Mouse (Mus musculus) spleen, embryonic (tissue): ENCODE data around the gene Mrm2.

Experiments
- CTCF ChIA-PET: fragments of 350-600 bp; sonication (Branson Sonifier 250); formaldehyde crosslinking; loops from one replicate; lab custom pipeline; 2022; lab: Charles Lee

The Mrm2 gene

DNA sequence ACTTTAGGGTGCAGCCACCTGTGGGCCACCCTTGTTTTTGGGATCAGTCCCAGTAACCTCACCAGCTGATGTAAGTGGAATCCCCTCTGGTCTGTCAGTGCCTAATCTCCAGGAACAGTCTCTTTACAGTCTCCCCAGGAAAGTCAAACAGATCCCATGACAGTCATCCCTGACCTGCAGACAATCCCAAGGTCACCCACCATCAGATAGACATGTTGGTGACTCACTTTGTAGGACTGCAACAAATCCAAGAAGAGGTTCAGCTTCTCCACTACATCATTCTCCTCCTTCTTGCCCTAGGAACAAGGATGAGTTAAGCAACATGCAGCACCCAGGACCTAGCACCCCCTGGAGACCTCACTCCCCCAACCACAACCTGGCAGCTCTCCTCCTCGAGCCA, 14.4 kb upstream of the Mrm2 start:
- CTCF ChIA-PET = no interaction called here

DNA sequence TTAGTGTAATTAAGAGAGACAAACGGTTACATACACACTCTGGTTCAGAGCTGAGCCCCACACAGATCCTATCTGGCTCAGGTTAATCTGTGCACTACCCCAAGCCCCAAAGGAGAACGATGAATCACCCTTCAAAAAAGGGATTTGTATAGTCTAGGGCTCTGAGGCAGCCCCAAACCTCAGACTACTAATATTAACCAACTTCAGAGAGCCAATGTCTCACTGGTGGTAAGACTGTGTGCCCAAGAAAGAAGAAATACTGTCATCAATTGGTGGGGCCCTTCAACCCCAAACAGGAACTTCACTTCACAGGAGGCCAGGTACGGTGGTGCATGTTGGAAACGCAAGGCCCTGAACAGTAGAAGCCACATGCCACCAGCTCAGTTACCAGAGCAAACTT, 13.5 kb upstream of the Mrm2 start:
- CTCF ChIA-PET = no interaction called here

DNA sequence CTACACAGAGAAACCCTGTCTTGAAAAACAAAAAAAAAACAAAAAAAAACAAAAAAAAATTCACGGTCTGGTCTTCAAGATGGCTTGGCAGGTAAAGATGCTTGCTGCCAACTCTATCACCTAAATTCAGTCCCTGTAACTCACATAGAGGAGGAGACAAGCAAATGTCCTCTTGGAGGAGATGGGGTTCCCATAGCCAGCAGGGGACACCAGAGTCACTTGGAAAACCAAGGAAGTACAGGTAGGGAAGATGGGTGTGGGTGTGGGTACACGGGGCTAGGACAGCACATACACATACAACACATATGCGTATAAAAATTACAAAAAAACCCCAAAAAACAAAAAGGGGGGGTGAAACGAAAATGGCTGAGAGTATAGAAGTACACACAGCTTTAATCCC, 11.2 kb upstream of the Mrm2 start:
- CTCF ChIA-PET = no interaction called here

DNA sequence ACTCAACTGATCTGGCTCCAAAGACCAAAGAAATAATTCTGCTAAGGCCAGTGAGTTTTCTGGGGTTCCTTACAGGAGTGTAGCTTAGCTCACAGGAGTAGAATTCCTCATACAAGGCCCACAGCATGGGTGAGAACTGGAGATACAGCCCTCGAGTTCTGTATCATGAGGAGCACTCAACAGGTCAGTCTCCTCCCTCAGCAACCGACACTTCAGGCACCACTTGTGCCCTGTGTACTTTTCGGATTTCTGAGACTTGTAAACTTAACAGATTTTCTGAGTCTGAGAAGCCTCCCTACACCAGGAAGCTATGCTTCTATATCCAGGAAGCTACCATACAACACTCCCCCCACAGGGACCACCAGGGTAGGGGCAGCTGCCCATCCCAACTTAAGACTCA, 8.1 kb upstream of the Mrm2 start:
- CTCF ChIA-PET = no interaction called here

DNA sequence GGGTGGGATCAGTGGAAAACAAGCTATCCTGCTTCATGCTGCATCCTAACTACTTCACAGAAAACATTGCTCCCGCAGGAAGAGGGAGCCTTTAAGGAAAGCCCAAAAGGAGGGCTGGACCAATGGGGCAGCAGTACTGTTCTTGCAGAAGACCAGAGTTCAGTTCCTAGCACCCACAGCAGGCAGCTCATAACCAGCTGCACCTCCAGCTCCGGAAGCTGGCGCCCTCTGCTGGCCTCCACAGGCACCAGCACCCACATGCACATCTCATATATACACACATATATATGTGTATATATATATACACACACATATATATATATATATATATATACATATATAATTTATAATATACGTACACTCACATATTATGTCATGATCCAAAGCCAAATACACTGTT, 7.1 kb upstream of the Mrm2 start:
- CTCF ChIA-PET = no interaction called here

DNA sequence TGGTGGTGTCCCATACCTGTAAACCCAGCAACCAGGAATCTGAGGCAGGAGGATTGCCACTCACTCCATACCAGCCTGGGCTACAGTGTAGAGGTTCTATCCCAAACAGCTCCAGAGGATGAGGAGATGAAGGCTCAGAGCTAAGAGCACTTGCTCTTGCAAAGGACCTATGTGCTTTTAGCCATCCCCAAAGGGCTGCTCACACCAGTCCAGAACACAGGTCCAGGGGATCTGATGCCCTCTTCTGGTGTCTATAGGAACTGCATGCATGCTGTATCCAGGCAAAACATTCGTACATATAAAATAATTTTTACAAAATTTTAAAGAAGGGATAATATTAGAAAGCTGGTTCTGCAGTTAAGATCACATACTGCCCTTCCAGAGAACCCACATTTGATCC, 5.0 kb upstream of the Mrm2 start:
- CTCF ChIA-PET = interaction anchor here (1.1 kb wide), 1 partner anchor 51 kb away, joined by 3 read pairs; no protein-coding TSS in a partner anchor

DNA sequence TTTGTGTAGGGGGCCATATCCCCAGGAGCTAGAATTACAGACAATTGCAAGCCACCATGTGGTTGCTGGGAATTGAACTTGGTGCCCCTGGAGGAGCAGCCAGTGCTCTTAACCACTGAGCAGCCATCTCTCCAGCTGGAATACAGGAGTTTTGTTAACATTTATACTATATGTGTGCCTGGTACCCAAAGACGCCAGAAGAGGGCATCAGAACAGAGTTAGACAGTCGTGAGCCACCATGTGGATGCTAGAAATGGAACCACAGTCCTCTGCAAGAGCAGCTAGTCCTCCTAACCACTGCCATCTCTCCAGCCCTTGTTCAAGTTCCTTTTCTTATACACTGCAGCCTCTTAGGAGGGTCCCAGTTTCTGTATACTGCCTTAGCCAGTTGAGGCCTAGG, 1.9 kb upstream of the Mrm2 start:
- CTCF ChIA-PET = interaction anchor here (0.5 kb wide), 1 partner anchor 87 kb away, joined by 3 read pairs; no protein-coding TSS in a partner anchor

DNA sequence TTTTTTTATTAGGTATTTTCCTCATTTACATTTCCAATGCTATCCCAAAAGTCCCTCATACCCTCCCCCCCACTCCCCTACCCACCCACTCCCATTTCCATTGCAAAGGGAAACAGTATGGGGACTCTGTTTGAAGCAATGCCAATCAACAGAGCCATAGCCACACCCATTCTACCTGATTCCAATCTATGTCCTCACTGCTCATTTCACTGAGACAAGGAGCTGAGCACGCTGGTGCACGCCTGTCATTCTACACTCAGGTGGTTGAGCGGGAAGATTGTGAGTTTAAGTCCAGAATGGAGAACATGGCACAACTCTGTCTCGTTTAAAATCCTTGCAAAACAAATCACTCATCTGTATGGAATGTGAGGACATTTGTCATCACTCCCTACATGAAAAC, 821 bp upstream of the Mrm2 start:
- CTCF ChIA-PET = interaction anchor here (0.5 to 0.9 kb wide), 3 partner anchors 50 to 494 kb away, joined by 3 to 5 read pairs (median 4); no protein-coding TSS in a partner anchor

DNA sequence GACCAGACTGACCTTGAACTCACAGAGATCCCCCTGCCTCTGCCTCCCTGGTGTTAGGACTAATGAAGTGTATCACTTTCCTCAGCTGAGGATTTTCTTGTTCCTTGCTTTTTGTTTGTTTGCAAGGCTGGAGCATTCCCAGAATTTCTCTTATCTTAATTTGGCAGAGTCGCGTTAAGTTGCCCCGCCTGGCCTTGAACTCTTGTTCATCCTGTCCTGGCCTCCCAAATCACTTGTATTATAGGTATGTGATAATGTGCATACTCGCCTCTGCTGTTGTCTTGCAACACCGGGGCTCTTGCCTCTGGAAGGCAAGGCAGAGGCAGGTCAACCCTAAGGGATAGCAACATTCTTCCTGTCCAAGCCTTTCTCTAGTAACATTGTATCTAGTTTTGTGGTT, 7.6 kb downstream of the Mrm2 start:
- CTCF ChIA-PET = no interaction called here

DNA sequence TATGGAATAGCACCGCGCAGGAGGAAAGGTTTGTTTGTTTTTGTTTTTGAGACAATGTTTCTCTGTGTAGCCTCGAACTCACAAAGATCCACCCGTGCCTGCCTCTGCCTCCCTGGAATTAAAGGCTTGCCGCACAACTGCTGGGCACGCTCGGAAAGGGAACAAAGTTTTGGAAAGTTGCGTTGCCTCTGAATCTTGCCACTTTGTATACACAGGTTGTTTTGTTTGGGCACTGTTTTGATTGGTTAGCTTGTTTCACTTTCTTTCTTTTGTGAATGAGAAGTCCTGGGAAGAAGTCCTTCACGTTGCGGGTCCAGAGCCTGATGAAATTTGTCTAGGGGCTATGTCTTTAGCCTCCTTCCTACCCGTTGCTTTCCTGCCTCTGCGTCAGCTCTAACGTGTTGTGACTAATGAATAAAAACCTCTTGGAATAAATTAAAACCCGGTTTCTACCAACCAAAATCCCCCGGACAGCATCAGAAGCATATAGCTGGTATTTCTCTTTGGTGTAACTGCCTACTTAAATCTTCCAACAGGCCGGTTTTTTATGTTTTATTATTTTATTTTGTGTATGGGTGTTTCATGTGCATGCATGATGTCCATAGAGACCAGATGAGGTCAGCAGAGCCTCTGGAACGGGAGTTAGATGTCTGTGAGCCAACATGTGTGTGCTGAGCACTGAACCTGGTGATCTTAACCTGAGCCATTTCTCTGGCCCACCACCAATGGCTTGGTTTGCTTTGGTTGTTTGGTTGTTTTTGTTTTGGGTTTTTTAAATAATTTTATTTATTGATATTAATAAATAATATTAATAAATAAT, 9.7 kb downstream of the Mrm2 start:
- CTCF ChIA-PET = no interaction called here

DNA sequence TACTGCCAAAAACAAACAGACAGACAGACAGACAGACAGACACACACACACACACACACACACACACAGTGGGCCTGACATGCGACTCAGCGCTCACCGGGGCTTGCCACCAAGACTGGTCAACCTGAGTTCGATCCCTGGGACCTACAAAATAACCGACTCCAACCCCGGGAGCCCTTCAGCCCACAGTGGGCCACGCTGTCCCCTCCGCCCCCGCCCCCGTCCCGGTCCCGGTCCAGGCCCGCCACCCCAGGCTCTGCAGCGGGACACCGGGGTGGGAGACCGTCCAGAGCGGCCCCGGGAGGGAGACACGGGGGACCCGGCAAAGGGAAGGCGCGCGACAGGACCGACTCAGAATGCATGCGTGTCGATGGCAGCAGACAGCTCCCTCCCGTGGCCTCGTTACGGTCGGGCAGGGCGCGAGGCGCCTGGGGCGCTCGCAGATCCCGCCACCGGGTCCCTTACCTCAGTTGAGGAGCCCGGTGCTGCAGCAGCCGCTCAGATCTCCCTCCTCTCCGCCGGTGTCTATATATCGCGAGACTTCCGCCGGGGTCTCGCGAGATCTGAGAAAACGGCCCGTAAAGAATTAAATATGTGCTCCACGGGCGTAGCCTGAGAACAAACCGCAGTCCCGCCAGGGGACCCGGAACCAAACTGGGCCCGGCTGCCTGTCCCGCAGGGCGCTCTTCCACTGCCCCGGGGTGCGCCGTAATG, 10.5 kb downstream of the Mrm2 start, which contains the start of the genes Mad1l1 and Nudt1:
TSS of gene Mad1l1 (minus strand) at position 511 of the 714 bp plus-strand sequence.
TSS of gene Nudt1 (plus strand) at position 615 of the 714 bp plus-strand sequence.
- CTCF ChIA-PET = no interaction called here

DNA sequence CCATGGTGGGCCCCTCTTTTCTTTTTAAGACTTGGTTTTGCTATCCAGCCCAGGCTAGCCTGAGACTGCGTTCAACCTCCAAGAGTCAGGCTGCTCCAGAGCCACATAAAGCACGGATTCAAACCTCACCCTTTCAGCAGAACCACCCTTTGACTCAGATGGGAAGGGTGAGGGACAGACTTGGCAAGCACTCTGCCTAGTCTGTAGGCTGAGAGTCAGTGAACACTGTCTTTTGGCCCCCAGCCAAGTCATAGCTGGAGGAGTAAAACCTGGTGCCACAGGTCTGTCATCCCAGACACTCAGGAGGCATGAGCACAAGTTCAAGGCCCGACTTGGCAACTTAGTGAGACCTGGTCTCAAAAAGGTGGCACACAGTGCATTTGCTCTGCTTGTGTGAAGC, 15.0 kb downstream of the Mrm2 start:
- CTCF ChIA-PET = interaction anchor here (0.6 kb wide), 1 partner anchor 18 kb away, joined by 4 read pairs; no protein-coding TSS in a partner anchor

DNA sequence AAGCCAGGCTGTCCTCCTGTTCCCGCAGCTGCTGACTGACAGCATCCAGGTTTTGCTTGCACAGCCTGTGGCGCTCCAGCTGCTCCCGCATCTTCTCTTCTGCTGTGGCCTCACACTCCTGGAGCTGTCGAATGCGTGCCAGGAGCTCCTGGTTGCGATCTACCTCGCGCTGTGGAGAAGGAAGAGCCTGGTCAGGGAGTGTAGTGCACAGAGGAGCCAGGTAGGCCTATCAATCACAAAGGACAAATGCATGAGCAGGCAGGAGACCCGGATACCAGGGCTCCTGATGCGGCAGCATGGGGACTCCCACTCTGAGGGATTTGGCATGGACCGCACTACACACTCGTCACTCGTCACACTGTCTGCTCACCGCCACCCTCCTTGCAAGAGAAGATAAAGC, 24.1 kb downstream of the Mrm2 start:
- CTCF ChIA-PET = no interaction called here

DNA sequence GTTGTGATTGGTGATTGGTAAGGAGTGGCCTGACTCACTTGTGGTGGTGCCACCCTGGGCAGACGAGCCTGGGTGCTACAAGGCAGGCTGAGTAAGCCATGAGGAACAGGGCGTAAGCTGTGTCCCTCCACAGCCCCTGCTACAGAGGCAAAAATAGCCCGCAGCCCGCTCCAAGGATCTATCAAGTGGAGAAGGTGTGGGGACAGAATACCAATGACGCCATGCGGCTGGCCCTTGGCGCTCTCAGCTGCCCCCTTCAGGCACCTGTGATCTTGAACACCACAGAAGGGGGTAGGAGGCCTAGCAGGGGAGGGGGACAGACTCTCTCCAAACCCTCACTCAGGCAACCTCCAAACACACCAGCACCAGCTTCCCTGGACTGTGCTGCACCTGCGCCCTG, 25.7 kb downstream of the Mrm2 start:
- CTCF ChIA-PET = no interaction called here

DNA sequence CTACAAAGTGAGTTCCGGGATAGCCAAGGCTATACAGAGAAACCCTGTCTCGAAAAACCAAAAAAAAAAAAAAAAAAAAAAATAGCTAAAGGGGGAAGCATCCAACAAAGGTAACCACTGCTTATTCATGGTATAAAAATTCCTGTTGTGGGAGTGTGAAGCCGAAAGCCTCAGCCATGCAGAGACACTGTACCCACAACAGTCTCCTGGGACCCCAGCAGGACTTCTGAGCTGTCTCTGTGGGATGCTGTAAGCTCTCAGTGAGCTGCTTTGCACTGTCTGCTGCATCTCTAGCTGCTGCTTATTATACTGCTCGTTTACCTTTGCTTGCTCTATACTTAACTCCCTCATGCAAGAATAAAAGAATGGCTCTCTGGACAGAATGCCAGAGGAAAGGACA, 33.4 kb downstream of the Mrm2 start:
- CTCF ChIA-PET = interaction anchor here (0.6 kb wide), 1 partner anchor 18 kb away, joined by 4 read pairs; no protein-coding TSS in a partner anchor

DNA sequence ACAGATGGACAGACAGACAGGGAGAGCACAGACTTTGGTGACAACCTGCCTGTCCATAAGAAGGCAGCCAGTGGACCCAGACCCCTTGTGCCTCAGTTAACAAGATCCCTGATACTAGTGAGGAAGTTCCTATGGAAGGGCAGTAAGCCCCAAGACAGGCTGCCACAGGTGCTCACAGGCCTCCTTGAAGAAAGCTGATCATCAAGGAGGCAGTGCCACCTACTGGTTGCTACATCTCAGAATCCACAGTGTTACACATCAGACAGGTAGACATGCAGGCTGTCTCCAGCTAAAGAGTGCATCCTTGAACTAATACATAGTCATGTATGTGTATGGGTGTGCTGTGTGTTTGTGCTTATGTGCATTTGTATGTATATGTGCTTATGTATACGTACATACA, 39.5 kb downstream of the Mrm2 start:
- CTCF ChIA-PET = interaction anchor here (0.7 kb wide), 1 partner anchor 456 kb away, joined by 3 read pairs; no protein-coding TSS in a partner anchor

DNA sequence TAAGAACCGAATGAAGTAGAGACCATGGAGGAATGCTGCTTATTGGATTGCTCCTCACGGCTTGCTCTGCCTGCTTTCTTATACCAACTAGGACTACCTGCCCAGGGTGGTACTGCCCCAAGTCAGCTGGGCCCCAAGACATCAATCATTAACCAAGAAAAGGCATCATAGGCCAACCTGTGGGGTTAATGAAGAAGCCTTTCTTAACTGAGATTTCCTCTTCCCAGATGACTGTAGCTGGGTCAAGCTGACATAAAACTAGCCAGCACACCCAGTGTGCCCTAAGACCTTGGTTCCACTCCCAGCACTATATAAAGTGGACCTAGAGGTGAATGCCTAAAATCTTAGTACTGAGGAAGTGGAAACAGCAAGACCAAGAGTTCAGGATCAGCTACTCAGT, 42.5 kb downstream of the Mrm2 start:
- CTCF ChIA-PET = no interaction called here

DNA sequence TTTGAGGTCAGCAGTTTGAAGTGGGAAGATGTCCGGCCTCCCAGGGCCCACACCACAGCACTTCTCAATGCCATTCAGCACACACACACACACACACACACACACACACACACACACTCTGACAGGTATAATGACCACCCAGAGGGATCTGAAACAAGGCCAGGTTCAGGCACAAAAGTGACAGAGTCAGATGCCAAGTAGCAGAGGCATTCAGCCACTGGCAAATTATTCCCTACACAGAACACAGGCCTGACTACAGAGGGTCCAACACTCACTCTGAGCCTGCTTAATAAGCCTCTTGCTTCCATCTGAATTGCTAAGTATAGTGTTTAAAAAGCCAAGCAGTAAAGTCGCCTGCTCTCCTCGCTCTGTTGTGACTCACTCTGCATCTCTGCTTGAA, 43.4 kb downstream of the Mrm2 start:
- CTCF ChIA-PET = no interaction called here

DNA sequence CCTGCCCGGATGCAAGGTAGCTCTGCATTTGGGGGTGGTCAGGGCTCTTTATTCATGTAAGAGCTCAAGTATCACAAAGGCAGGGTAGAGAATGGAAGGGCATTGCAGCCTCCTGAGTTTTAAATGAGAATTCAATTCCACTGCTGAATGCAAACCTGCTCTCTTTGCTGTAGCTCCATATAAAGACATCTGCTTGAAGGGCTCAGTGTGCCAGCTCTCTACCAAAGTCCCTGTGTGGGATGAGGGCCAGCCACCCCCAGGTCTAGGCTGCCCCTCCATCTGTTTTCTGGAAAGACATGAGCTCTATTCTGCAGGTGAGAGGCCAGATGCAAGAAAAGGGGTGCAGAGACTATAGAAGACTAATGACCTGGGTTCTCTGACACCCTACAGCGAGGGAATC, 46.9 kb downstream of the Mrm2 start:
- CTCF ChIA-PET = no interaction called here

DNA sequence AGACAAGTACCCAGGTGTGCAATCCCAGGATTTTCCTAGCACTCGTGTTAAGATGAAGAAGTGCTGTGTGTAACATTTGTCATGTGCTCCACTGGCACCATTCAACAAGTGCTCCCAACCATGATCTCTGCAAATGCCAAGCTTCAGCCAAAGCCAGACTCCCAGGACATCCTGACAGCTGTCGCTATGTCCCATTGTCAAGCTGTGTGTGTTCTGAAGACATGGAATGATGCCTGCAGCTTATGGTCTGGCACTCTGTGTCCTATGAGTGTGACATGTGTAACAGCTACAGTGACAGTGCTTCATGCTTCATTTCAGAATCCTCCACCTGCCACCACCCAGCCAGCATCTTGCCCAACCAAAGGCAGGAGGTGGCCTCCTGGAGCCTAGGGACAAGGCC, 47.7 kb downstream of the Mrm2 start:
- CTCF ChIA-PET = no interaction called here

DNA sequence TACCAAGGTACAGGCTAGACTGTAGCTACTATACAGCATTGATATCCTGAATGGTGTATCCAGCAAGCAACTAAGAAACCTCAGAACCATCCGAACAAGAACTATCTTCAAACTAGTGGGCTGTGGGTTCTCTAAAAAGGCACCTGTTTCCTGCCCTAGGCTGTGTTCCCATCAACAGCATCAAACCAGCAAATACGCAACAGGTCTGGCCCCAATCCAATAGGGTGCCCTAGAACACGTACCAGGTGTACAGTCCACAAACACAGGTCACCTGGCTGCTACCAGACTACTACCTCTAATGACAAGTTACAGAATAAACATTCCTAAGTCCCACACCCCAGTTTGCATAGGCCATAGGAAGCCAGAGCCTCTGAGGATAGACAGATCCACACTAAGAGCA, 48.8 kb downstream of the Mrm2 start:
- CTCF ChIA-PET = no interaction called here

DNA sequence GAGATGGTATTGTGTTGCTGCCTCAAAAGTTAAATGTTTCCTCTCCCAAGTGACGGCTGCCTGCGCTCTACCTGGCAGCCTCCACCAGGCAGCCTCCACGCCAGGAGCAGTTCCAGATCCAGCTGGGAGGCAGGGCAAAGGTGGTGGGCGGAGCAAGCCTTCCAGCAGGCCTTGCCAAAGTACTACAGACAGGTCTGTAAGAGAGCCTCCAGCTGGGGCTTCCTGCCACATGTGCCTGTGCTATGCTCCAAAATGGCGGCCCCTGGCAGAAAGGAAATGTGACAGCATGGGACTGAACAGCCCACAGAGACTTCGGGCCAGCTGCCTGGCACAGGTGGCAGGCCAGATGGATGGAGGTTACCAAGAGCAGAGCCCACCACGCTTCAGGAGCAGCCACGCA, 49.3 kb downstream of the Mrm2 start:
- CTCF ChIA-PET = no interaction called here

DNA sequence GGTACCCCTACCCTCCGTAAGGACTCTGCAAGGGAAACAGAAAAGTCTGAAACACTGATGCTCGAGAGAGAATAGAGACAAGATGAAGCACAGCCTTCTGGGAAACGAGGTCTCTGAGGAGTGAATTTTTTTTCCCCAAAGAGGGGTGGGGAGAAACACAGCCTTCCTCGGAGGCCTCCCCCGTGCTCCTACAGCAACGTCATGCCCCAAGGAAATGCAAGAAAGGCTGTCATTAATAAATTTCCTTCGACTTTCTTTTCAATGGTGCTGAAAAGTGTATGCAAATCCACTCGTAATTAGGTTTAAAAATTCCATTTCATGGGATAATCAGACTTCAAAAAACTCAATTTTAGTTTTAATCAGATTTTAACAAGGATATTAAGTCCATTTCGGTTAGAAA, 51.5 kb downstream of the Mrm2 start:
- CTCF ChIA-PET = no interaction called here
